Mouse (Mus musculus): Measurements from ENCODE around the gene Mettl27. TPM values are rescaled to one million over a fixed set of nuclear protein-coding genes. Genes with fewer than 3 reads are reported as not detected.
A peak's percentile ranks its signal among the peaks of the same experiment; 100 is the strongest.

Gene Mettl27
- polyA plus RNA-seq, 1 experiment from 2014 or later, result 43.4 TPM

DNA sequence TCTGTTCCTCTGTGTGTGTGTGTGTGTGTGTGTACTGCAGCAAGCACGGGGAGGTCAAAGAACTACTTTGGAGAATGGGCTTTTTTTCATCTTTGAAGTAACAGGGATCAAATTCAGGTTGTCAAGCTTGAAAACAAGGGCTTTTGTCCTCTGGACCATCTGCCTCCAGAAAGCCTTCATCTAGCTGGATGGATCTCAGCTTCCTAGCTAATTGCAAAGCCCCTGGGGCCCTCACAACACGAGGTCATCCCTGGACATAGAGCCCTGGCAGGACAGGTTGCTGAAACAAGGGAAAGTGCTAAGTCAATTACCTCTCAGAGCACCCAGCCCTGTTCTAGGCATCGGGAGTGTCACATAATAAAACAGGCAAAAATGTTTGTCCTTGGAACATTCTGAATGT lies 51.6 kb downstream of the Mettl27 start:
- no peak for ATAC-seq (replicated peaks; ENCODE audit: low FRiP score, low read depth)

DNA sequence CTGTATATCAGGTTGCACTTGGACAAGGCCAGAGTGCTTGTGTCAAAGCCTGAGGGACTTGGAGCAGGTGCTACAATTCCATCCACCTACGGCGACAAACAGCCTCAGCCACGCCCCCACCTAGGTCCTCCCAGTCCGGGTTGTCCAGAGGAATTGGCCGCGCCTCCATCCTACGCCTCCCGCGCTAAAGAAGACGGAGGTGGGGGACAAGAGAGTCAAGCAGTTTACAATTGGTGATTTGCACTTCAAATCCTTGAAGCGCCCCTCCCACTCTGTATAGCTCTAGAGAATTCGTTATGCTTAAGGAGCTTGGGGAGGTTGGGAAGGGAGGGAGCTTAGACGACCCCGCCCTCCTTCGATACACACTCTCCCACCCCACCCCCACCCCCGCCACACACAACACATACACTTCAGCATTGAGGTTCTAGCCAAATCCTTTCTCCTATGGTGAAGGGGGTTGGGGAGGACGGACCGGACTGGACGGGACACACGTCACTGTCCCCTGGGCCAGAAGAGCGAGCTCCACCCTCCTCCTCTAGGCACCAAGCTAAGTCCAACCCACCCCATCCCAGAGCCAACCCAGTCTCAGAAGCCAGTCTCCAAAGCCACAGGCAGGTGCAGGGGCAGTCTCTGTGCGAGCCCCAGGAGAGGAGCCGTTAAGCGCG lies 53.6 kb downstream of the Mettl27 start, which contains the start of gene Cldn3:
Gene Cldn3 (plus strand): TSS at position 582 of the 665 bp plus-strand sequence.
- peak; percentile 76 for DNase-seq (ENCODE audit: low spot score)
- TF ChIP-seq CTCF (IDR thresholded peaks at IDR 0.05; ENCODE audit: low read depth), result no peak
- WGBS, result under 1% methylated on average over 25 of the region's 25 CpGs

More for the DNA sequence above, 51.6 kb downstream of the Mettl27 start:
- no peak overlapping the region for H3K27ac ChIP-seq
- 16% methylated on average over 3 of the region's 3 CpGs for WGBS
- no peaks in the 10 kb centered on the region for H3K9me3 ChIP-seq (replicated peaks; ENCODE audit: low read length)
- no peak for TF ChIP-seq CTCF (IDR thresholded peaks at IDR 0.05; ENCODE audit: low read depth)
- H3K27me3 ChIP-seq (ENCODE audit: insufficient read depth, low read length), result peaks cover 25% of the 10 kb centered on the region
- no peak overlapping the region for H3K4me3 ChIP-seq (replicated peaks; ENCODE audit: low read depth, low read length)
- H3K9ac ChIP-seq (ENCODE audit: low read depth, low read length), result no peak overlapping the region
- H3K36me3 ChIP-seq (ENCODE audit: insufficient read depth, low read length), result no peaks in the 10 kb centered on the region
- H3K4me1 ChIP-seq (replicated peaks; ENCODE audit: insufficient read depth, low read length), result 0 out of 2 replicates have a peak, but pooled peaks cover 9% of the 10 kb centered on the region
- DNase-seq (ENCODE audit: low spot score), result no peak
- no peak overlapping the region for H3K4me2 ChIP-seq (ENCODE audit: low read length)

DNA sequence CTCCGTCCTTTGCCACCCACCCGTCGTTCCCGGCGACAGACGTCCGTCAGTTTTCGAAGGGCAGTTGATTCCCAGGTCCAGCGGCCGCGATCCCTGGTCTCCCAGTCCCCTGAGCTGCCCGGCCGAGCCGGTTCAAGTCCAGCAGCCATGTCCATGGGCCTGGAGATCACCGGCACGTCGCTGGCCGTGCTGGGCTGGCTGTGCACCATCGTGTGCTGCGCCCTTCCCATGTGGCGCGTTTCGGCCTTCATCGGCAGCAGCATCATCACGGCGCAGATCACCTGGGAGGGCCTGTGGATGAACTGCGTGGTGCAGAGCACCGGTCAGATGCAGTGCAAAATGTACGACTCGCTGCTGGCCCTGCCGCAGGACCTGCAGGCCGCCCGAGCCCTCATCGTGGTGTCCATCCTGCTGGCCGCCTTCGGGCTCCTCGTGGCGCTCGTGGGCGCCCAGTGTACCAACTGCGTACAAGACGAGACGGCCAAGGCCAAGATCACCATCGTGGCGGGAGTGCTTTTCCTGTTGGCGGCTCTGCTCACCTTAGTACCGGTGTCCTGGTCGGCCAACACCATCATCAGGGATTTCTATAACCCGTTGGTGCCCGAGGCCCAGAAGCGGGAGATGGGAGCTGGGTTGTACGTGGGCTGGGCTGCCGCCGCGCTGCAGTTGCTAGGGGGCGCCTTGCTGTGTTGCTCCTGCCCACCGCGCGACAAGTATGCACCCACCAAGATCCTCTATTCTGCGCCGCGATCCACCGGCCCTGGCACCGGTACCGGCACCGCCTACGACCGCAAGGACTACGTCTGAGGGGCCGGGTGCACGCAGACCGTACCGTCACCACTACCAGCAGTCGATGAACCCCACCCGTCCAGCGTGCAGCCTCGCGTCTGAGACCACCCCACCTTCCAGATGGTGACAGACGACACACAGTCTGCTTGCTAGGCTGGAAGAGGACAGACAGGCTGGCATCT lies 54.4 kb downstream of the Mettl27 start:
- 4% methylated on average over 79 of the region's 79 CpGs for WGBS
- H3K27me3 ChIP-seq (ENCODE audit: insufficient read depth, low read length), result peaks cover 29% of the 10 kb centered on the region
- no peaks in the 10 kb centered on the region for H3K36me3 ChIP-seq (ENCODE audit: insufficient read depth, low read length)
- ATAC-seq (replicated peaks; ENCODE audit: low FRiP score, low read depth) (peak; percentile 11; the same call in 1 of the 2 replicates), DNase-seq (ENCODE audit: low spot score) (no peak)
- peak overlapping the region; percentile 63 for H3K9ac ChIP-seq (ENCODE audit: low read depth, low read length)
- H3K4me1 ChIP-seq (replicated peaks; ENCODE audit: insufficient read depth, low read length), result peaks cover 12% of the 10 kb centered on the region; the same call in 1 of the 2 replicates
- no peaks in the 10 kb centered on the region for H3K9me3 ChIP-seq (replicated peaks; ENCODE audit: low read length)
- peak overlapping the region; percentile 57 for H3K4me2 ChIP-seq (ENCODE audit: low read length)
- TF ChIP-seq CTCF (IDR thresholded peaks at IDR 0.05; ENCODE audit: low read depth), result peak; percentile 35; the same call in 1 of the 2 replicates
- H3K4me3 ChIP-seq (replicated peaks; ENCODE audit: low read depth, low read length), result peak overlapping the region; percentile 35
- peak overlapping the region; percentile 89 for H3K27ac ChIP-seq

More for the DNA sequence above, 53.6 kb downstream of the Mettl27 start, which contains the start of gene Cldn3:
- Histone ChIP-seq H3K27me3 (ENCODE audit: insufficient read depth, low read length) (peaks cover 29% of the 10 kb centered on the region), H3K9me3 (replicated peaks; ENCODE audit: low read length) (no peaks in the 10 kb centered on the region), H3K36me3 (ENCODE audit: insufficient read depth, low read length) (no peaks in the 10 kb centered on the region), H3K27ac (peak within 1 kb of the TSS; percentile 89), H3K9ac (ENCODE audit: low read depth, low read length) (peak within 1 kb of the TSS; percentile 63), H3K4me1 (replicated peaks; ENCODE audit: insufficient read depth, low read length) (peaks cover 12% of the 10 kb centered on the region; the same call in 1 of the 2 replicates), H3K4me3 (replicated peaks; ENCODE audit: low read depth, low read length) (peak within 1 kb of the TSS; percentile 35), H3K4me2 (ENCODE audit: low read length) (peak within 1 kb of the TSS; percentile 57)
- peak; percentile 91 for ATAC-seq (replicated peaks; ENCODE audit: low FRiP score, low read depth)

DNA sequence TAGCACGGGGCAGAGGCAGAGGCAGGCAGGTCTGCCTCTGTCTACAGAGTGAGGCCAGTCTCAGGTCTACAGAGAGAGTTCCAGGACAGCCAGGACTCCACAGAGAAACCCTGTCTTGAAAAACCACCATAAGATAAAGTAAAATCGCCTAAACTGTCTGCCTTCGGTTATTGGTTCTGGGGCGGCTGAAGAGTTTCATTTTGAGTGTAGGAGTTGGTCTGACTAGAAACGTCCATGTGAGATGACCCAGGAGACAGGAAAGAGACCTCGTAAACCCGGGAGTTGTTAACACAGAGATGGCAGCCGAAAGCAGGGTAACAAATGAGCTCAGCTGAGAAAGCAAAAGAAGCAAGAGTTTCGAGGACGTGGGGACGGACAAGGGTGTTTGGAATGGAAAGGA lies 57.0 kb downstream of the Mettl27 start:
- no peak for DNase-seq (ENCODE audit: low spot score)
- no peak overlapping the region for H3K27ac ChIP-seq
- no peak for ATAC-seq (replicated peaks; ENCODE audit: low FRiP score, low read depth)
- no peak overlapping the region for H3K9ac ChIP-seq (ENCODE audit: low read depth, low read length)
- no peak overlapping the region for H3K4me2 ChIP-seq (ENCODE audit: low read length)
- WGBS, result 27% methylated on average over 11 of the region's 11 CpGs
- H3K4me1 ChIP-seq (replicated peaks; ENCODE audit: insufficient read depth, low read length), result peaks cover 12% of the 10 kb centered on the region; the same call in 1 of the 2 replicates
- H3K27me3 ChIP-seq (ENCODE audit: insufficient read depth, low read length), result peaks cover 29% of the 10 kb centered on the region
- no peaks in the 10 kb centered on the region for H3K36me3 ChIP-seq (ENCODE audit: insufficient read depth, low read length)
- H3K9me3 ChIP-seq (replicated peaks; ENCODE audit: low read length), result no peaks in the 10 kb centered on the region
- no peak overlapping the region for H3K4me3 ChIP-seq (replicated peaks; ENCODE audit: low read depth, low read length)
- TF ChIP-seq CTCF (IDR thresholded peaks at IDR 0.05; ENCODE audit: low read depth), result no peak

DNA sequence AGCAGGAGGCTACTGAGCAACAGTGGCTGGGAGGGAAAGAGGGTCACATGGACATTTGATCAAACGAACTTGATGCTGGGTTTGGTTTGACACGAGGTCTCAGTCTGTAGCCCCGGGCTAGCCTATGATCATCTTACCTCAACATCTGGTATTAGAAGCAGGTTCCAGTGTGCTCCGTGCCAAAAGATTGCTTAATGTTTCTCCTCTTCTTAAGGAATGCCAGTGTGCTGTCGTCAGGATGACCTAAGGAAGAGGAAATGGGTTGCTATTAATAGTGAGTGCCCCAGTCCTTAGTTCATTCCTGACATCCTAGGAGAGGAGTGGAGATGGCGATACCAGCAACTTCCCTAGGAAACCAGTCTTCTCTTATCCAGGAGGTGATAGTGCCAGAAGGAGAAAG lies 57.6 kb downstream of the Mettl27 start:
- WGBS, result 44% methylated on average over 6 of the region's 6 CpGs
- H3K27me3 ChIP-seq (ENCODE audit: insufficient read depth, low read length), result peaks cover 29% of the 10 kb centered on the region
- no peaks in the 10 kb centered on the region for H3K36me3 ChIP-seq (ENCODE audit: insufficient read depth, low read length)
- H3K4me3 ChIP-seq (replicated peaks; ENCODE audit: low read depth, low read length), result no peak overlapping the region
- H3K9me3 ChIP-seq (replicated peaks; ENCODE audit: low read length), result no peaks in the 10 kb centered on the region
- H3K9ac ChIP-seq (ENCODE audit: low read depth, low read length), result no peak overlapping the region
- DNase-seq (ENCODE audit: low spot score) (no peak), ATAC-seq (replicated peaks; ENCODE audit: low FRiP score, low read depth) (no peak)
- no peak overlapping the region for H3K4me2 ChIP-seq (ENCODE audit: low read length)
- no peak for TF ChIP-seq CTCF (IDR thresholded peaks at IDR 0.05; ENCODE audit: low read depth)
- peaks cover 12% of the 10 kb centered on the region; the same call in 1 of the 2 replicates for H3K4me1 ChIP-seq (replicated peaks; ENCODE audit: insufficient read depth, low read length)
- no peak overlapping the region for H3K27ac ChIP-seq

Other genes starting within 250 kb of the Mettl27 start
- 3.4 and 3.6 TPM in 2 replicates for gene Limk1, start 243.8 kb upstream of the Mettl27 start, polyA plus RNA-seq (2015; fragmentation: Nextera tagmentation; extraction: Ambion mirVana)
- gene Eln, start 185.0 kb upstream of the Mettl27 start, polyA plus RNA-seq (2015; fragmentation: Nextera tagmentation; extraction: Ambion mirVana), result 77.7 and 78.9 TPM in 2 replicates
- not detected in 2 replicates for gene Tmem270, start 25.6 kb upstream of the Mettl27 start, polyA plus RNA-seq (2015; fragmentation: Nextera tagmentation; extraction: Ambion mirVana)
- 0.14 TPM in 1 of 2 replicates, not detected in the other for gene Cldn13, start 16.8 kb upstream of the Mettl27 start, polyA plus RNA-seq (2015; fragmentation: Nextera tagmentation; extraction: Ambion mirVana)
- 55.7 and 59.1 TPM in 2 replicates for gene Cldn4, start 14.6 kb downstream of the Mettl27 start, polyA plus RNA-seq (2015; fragmentation: Nextera tagmentation; extraction: Ambion mirVana)
- gene Cldn3, start 53.8 kb downstream of the Mettl27 start, polyA plus RNA-seq (2015; fragmentation: Nextera tagmentation; extraction: Ambion mirVana), result 72.4 and 72.9 TPM in 2 replicates
- gene Abhd11, start 76.8 kb downstream of the Mettl27 start, polyA plus RNA-seq (2015; fragmentation: Nextera tagmentation; extraction: Ambion mirVana), result 93.7 and 94.5 TPM in 2 replicates
- gene Stx1a, start 91.1 kb downstream of the Mettl27 start, polyA plus RNA-seq (2015; fragmentation: Nextera tagmentation; extraction: Ambion mirVana), result 6.6 and 9.0 TPM in 2 replicates
- 42.4 and 42.6 TPM in 2 replicates for gene Dnajc30, start 131.8 kb downstream of the Mettl27 start, polyA plus RNA-seq (2015; fragmentation: Nextera tagmentation; extraction: Ambion mirVana)
- 80.4 and 85.2 TPM in 2 replicates for gene Bud23, start 132.6 kb downstream of the Mettl27 start, polyA plus RNA-seq (2015; fragmentation: Nextera tagmentation; extraction: Ambion mirVana)
- 9.9 and 12.5 TPM in 2 replicates for gene Vps37d, start 145.9 kb downstream of the Mettl27 start, polyA plus RNA-seq (2015; fragmentation: Nextera tagmentation; extraction: Ambion mirVana)
- 6.5 and 7.8 TPM in 2 replicates for gene Mlxipl, start 157.5 kb downstream of the Mettl27 start, polyA plus RNA-seq (2015; fragmentation: Nextera tagmentation; extraction: Ambion mirVana)
- gene Tbl2, start 217.3 kb downstream of the Mettl27 start, polyA plus RNA-seq (2015; fragmentation: Nextera tagmentation; extraction: Ambion mirVana), result 14.5 and 17.4 TPM in 2 replicates
- gene Bcl7b, start 235.9 kb downstream of the Mettl27 start, polyA plus RNA-seq (2015; fragmentation: Nextera tagmentation; extraction: Ambion mirVana), result 58.8 and 65.6 TPM in 2 replicates